Mouse (Mus musculus) gastrocnemius, adult 8-10 months (tissue): Measurements from ENCODE around the gene Lgi4. TPM values are rescaled to one million over a fixed set of nuclear protein-coding genes. Genes with fewer than 3 reads are reported as not detected.

Experiments used
- DNase-seq, 2 experiments: peaks; one replicate each; pipeline ENCODE4 v3.0.0; 2022; ENCODE audit warnings: low spot score in 2 of 2
- total RNA-seq, 4 experiments: library from RNA; stranded (reverse); gene quantifications; 2 replicates each; pipeline ENCODE4 v1.2.4; 2022

Lgi4 gene
- 1 to 10 TPM; 1.4 to 3.5 (median 2.3) TPM for total RNA-seq

DNA sequence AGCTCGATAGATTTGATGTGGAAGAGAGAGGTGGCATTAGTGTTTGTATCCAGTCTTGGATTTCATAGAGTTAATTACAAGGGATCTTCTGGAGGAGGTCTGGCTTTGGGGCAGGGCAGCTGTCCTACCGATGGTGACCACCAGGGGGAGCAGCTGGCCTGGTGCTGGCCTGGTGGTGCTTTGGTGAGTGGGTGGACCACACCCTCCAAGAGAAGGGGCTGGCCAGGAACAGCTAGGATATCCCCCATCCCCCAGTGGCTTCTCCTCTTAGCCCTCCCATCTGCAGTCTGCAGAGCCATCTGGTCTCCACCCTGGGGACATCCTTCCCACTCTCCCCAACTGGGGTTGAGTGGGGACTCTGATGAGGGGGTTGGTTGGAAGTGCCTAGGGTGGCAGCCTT, at the start of gene Lgi4:
Gene Lgi4, plus strand, starts transcription at position 235 of the 400 bp plus-strand sequence.
- DNase-seq, result peak; percentile 91 to 92

GRCm38 (mm10) chr7:31012971-31013370, 46.2 kb upstream of the Lgi4 start:
- no peak for DNase-seq

DNA sequence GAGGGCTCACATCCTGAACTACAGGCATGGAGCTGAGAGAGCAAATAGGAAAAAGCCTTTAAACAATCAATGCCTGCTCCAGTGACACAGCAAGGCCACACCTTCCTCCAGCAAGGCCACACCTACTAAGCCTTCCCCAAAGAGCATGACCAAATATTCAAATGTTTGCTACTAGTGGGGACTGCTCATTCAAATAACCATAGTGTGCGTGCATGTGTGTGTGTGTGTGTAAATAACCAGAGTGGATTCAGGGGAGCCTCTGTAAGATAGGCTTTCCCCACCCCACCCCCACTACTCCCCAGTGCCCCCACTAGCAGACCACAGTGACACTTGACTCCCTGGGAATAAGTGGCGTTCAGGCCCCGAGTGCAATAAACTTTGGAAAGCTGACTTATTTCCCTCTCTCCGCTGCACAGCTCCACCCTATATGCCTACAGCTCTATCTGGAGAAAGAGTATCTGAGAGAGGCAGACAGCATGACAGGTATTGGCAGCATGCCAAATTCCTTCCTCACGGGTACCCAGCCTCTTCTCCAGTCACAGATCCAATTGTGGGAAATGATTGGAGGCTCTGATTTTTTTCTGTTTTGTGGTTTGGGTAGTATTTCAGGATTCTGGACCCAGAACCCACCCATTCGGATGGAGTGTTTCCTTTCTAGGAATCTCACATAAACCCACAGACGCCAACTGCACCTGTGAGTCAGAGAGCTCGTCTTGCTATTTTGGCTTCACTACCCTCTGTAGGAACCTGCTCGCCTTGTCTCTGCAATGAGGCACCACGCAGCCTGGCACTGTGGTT, 41.8 kb upstream of the Lgi4 start:
- no peak for DNase-seq

GRCm38 (mm10) chr7:31028609-31029008, 30.5 kb upstream of the Lgi4 start:
- no peak for DNase-seq

GRCm38 (mm10) chr7:31030717-31031116, 28.4 kb upstream of the Lgi4 start:
- DNase-seq, result no peak

GRCm38 (mm10) chr7:31031731-31032130, 27.4 kb upstream of the Lgi4 start:
- DNase-seq, result no peak

GRCm38 (mm10) chr7:31033409-31034165, 25.6 kb upstream of the Lgi4 start:
- no peak for DNase-seq

DNA sequence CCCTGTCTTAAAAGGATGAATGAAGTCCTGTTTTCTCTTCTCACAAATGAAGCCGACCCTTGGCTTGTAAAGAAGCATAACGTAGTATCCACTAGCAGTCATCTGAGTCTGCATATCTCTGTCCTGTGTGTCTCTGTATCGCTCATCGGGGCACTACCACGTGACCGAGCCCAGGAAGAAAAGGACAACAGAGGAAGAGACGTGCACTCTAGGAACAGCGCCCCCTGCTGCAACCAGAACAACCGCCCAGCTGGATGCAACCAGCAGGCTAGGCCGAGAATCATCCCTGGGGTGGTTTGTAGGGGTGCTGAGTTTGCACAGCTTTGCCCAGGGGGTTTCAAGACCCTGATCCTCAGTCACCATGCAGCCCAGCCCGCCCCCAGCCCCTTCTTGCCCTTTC, 24.4 kb upstream of the Lgi4 start:
- no peak for DNase-seq

GRCm38 (mm10) chr7:31035291-31035690, 23.9 kb upstream of the Lgi4 start:
- no peak for DNase-seq

DNA sequence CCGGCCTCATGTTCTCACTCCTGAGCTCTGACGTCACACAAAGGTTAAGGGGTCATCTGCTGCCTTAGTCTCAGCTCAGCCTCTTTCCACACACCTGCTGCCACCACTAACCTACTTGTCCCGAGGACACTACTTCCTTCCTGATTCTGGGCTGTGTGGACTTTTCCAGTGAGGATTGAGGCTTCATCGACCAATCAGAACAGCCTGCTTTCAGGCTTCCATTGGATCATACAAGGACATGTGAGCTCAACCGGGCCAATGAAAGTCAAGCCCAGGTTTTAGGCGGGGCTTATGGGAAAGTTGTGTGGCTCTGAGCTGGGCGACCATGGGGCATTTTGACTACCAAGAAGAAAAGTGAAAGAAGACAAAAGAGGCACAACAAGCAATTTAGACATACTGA, 22.2 kb upstream of the Lgi4 start:
- no peak for DNase-seq

DNA sequence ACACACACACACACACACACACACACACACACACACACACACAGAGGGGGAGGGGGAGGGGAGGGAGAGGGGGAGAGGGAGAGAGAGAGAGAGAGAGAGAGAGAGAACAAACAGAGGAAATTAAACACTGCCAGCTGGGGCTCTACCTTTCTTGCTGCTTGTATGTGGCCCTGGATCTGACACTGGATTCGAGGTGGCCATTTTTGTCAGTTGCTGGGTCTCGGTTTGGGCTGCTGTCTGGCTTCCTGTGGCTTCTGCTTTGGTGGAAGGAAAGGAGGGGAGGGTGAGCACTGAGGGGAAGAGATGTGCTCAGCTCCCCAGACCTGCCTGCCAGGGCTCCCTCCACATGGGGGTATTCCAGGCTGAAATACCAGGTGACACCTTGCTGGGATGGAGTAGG, 21.5 kb upstream of the Lgi4 start:
- no peak for DNase-seq

- DNase-seq, result no peak
Measured at GRCm38 (mm10) chr7:31039011-31039410, 20.1 kb upstream of the Lgi4 start.

GRCm38 (mm10) chr7:31040281-31041022, 18.7 kb upstream of the Lgi4 start:
- DNase-seq, result no peak

DNA sequence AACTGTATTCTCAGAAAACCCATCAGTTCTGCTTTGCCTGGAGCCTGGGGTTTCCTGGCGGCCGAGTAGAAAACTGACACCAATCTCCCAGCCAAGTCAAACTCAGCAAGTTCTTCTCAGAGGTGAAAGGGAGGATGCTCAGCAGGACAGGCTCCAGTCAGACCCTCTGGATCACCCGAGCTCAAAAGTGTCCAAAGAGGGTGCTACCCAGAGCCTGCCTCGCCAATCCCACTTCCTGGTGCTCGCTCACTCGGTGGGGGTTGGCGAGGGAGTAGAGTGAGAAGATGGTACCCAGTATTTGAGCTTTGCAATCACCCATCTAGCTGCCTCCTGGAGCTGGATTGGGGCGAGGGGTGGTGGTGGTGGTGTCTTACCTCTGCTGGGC, 18.1 kb upstream of the Lgi4 start:
- DNase-seq, result no peak

DNA sequence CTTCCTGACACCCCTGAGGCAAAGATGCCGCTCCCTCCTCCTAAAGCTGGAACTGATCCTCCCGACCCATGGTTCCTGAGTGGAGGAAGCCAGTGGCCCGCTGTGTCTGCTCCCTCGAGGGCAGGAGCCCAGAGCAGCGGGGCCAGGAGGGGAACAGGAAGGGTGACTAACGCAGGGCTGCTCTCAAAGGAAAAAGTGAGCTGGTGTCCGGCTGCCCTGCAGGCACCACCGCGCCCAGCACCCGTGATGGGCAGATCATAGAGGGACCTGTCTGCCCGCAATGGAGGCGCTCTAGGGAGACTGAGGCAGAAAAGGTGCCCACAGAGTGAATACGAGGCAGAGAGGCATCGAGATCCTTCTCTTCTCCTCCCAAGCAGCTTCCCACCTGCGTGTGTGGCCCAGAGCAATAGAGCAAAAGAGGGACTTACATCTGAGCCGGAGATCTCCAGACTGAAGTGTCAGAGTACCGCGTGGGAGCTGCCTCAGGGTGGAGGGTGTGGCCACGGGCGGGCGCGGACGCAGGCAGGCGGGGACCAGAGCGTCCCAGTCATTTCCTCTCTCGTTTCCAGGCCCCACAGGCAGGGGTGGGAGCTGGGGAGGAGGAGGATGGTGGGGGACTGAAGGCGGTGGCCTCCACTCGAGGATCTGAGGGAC, 17.4 kb upstream of the Lgi4 start:
- peak; percentile 17 to 45 for DNase-seq

DNA sequence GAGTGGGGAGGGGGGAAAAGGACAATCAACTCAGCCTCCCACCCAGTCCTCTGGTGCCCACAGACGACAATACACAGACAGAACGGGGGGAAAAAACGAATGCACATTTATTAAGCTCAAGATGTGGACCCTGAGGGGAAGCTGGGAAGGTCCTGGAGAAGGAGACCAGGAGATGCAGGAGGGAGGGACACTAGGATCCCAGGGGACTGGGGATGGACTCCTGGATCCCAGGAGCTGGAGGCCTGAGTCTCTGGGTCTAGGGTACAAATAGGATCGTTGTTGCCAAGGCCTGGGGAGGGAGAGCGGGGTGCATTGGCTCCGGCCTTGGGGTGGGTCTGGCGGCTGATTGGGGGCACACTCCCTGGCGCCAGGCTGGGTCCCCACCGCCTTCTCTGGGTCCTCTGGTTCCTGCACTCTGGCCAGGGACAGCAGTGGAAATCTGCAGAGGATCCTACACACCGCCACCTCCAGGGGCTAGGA, 16.7 kb upstream of the Lgi4 start, which contains the start of gene Fxyd5:
Gene Fxyd5, minus strand, starts transcription at position 51 of the 480 bp plus-strand sequence.
- DNase-seq, result no peak

- DNase-seq, result no peak
Measured at GRCm38 (mm10) chr7:31049135-31049845, 9.9 kb upstream of the Lgi4 start.

DNA sequence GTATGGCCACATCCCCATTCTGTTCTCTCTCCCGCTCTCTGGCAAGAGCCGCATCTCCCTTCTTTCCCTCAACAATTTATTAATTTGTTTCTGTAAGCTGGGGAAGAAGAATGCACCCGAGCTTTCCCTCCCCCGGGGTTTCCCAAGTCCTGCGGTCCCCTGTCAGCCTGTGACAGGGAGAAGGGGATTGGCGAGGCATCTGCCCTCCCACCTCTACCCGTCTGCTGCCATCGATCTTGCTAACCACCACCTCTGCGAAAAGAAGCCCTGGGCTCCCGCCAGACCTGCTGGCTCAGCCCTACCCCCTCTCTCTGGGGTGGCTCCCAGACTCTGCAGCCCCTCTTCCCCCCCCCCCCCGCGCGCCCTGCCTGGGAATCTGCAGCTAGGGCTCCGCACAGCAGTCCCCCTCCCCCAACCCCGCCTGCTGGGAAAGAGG, 9.3 kb upstream of the Lgi4 start:
- no peak for DNase-seq

DNA sequence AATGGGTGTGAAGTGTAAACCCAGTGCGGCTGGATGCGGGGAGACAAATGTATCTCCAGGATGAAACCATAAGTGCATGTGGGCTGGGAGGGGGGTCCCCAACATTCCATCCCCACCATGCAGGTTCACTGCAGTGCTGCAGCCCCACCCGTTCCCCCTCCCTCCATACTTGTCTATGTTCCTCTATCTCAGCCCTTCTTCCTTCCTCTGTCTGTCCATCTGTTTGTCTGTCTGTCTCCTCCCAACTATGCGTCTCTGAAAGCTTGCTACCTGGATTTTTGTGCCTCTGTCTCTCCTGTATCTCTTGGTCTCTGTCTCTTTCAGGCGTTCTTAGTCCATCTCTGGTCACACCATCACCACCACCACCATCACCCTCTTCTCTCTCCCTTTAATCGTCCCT, 8.7 kb upstream of the Lgi4 start:
- DNase-seq, result no peak

DNA sequence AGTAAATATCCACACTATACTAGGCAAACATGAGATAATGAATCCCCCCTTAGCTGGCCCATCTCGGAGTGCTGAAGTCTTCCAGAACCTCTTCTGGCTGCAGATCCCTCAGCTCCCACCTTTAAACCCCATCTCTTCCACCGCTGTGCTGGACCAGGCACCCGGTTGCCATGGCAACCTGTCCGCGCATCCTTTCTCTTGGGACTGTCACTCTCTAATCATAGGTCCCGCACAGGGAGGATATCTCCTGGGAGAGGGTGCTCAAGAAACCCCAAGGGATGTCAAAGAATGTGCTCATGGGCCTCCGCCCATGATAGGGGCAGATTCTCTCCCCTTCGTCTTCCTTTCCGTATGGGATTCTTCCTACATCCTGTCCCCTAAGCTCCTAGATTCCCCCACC, 8.2 kb upstream of the Lgi4 start:
- no peak for DNase-seq
